Comparison of ENCODE assay signal across 8 mouse cellular contexts in the genomic region with DNA sequence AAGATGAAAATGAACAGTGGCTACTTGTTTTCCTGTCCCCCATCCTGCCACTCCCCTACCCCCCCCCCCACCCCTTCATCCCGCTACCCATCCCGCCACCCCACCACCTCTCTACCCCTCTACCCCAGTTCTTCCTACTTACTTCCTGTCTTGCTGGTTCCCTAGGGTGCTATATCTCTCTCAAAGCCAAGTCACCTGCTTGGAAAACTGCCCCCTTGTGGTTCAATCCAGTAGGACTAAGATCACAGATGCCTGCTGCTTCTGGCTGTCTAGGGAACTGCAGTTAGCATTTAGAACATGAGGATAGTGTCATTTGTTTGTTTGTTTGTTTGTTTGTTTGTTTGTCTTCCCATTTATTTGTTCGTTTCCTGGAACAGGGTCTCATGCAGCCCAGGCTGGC.
DNase-seq lines count a peak whose midpoint lies in the region; ATAC-seq and TF ChIP-seq lines count a peak whose summit lies in the region.
"Had no signal": no experiment of that assay in that cellular context is flagged by ENCODE, and none has a peak within 500 bp of the region (broad histone marks: within the 10 kb centered on the region; RNA-seq: fewer than 3 reads in every experiment).

No protein-coding gene starts in this region.

- H3K4me3 ChIP-seq in hindbrain, embryonic 14.5 days (replicated peaks; ENCODE audit: low read length): no peak overlapping the region
- no peak overlapping the region for H3K4me3 ChIP-seq in hindbrain, embryonic 10.5 days
- no peak overlapping the region for H3K4me3 ChIP-seq in thymus, adult 2 months (ENCODE audit: control insufficient read depth, insufficient read depth, low read length)
- H3K4me3 ChIP-seq in embryonic facial prominence, embryonic 14.5 days (ENCODE audit: low read depth, low read length): no peak overlapping the region
- H3K4me3 ChIP-seq: myocyte had no signal

- 54% methylated on average over 3 of the region's 3 CpGs for WGBS in hindbrain, embryonic 14.5 days
- WGBS in hindbrain, embryonic 10.5 days: 42% methylated on average over 3 of the region's 3 CpGs
- 29% methylated on average over 3 of the region's 3 CpGs for WGBS in thymus, adult 2 months
- WGBS in embryonic facial prominence, embryonic 14.5 days: 38% methylated on average over 3 of the region's 3 CpGs

- H3K27ac ChIP-seq in hindbrain, embryonic 14.5 days: no peak overlapping the region
- H3K27ac ChIP-seq in hindbrain, embryonic 10.5 days: no peak overlapping the region
- H3K27ac ChIP-seq in thymus, adult 2 months (ENCODE audit: control insufficient read depth, insufficient read depth, low read length): no peak overlapping the region
- H3K27ac ChIP-seq in embryonic facial prominence, embryonic 14.5 days (replicated peaks; ENCODE audit: low read depth, low read length): no peak overlapping the region

- H3K27me3 ChIP-seq in hindbrain, embryonic 14.5 days (ENCODE audit: control insufficient read depth, insufficient read depth, low read length): no peaks in the 10 kb centered on the region
- H3K27me3 ChIP-seq in hindbrain, embryonic 10.5 days (ENCODE audit: insufficient read depth, poor library complexity, severe bottlenecking): no peaks in the 10 kb centered on the region
- no peaks in the 10 kb centered on the region for H3K27me3 ChIP-seq in thymus, adult 2 months (ENCODE audit: control insufficient read depth, insufficient read depth, low read length)
- no peaks in the 10 kb centered on the region for H3K27me3 ChIP-seq in embryonic facial prominence, embryonic 14.5 days (replicated peaks; ENCODE audit: control insufficient read depth, insufficient read depth, low read length)

- DNase-seq in hindbrain, embryonic 14.5 days (ENCODE audit: low spot score): peak; percentile 58
- no peak for DNase-seq in hindbrain, embryonic 10.5 days (ENCODE audit: low spot score)
- DNase-seq in thymus, adult 2 months: peak; percentile 43
- DNase-seq in thymus, adult 18-20 months: no peak
- peak; percentile 47 for DNase-seq in embryonic facial prominence, embryonic 14.5 days (ENCODE audit: low spot score)
- DNase-seq in retina, embryonic 14.5 days (ENCODE audit: low spot score): peak; percentile 74
- no peak for DNase-seq in ovary, postnatal 36 days (ENCODE audit: low spot score)

- H3K4me1 ChIP-seq in hindbrain, embryonic 14.5 days (replicated peaks; ENCODE audit: control insufficient read depth, insufficient read depth, low read length): 0 out of 2 replicates have a peak, but pooled peaks cover 4% of the 10 kb centered on the region
- no peaks in the 10 kb centered on the region for H3K4me1 ChIP-seq in hindbrain, embryonic 10.5 days (replicated peaks)
- no peaks in the 10 kb centered on the region; the same call in 1 of the 2 replicates for H3K4me1 ChIP-seq in thymus, adult 2 months (replicated peaks; ENCODE audit: control insufficient read depth, insufficient read depth, low read length)
- H3K4me1 ChIP-seq in embryonic facial prominence, embryonic 14.5 days (ENCODE audit: control insufficient read depth, insufficient read depth, low read length): no peaks in the 10 kb centered on the region

- no peak for ATAC-seq in hindbrain, embryonic 14.5 days (ENCODE audit: low FRiP score)
- no peak for ATAC-seq in embryonic facial prominence, embryonic 14.5 days (ENCODE audit: low read depth)

- no peaks in the 10 kb centered on the region for H3K9me3 ChIP-seq in hindbrain, embryonic 14.5 days (ENCODE audit: control insufficient read depth, low read length)
- H3K9me3 ChIP-seq in hindbrain, embryonic 10.5 days: peaks cover 8% of the 10 kb centered on the region
- no peaks in the 10 kb centered on the region for H3K9me3 ChIP-seq in embryonic facial prominence, embryonic 14.5 days (ENCODE audit: control insufficient read depth, low read length)

- H3K4me2 ChIP-seq in hindbrain, embryonic 14.5 days (replicated peaks): no peak overlapping the region
- no peak overlapping the region for H3K4me2 ChIP-seq in embryonic facial prominence, embryonic 14.5 days (ENCODE audit: low read depth, low read length)

- H3K36me3 ChIP-seq in hindbrain, embryonic 14.5 days (replicated peaks; ENCODE audit: control insufficient read depth, insufficient read depth): no peaks in the 10 kb centered on the region
- no peaks in the 10 kb centered on the region for H3K36me3 ChIP-seq in hindbrain, embryonic 10.5 days
- no peaks in the 10 kb centered on the region for H3K36me3 ChIP-seq in thymus, adult 2 months (ENCODE audit: control insufficient read depth, insufficient read depth, low read length)
- H3K36me3 ChIP-seq in embryonic facial prominence, embryonic 14.5 days (ENCODE audit: control insufficient read depth, insufficient read depth, low read length): no peaks in the 10 kb centered on the region

- TF ChIP-seq CTCF in thymus, adult 2 months (IDR thresholded peaks at IDR 0.05; ENCODE audit: borderline replicate concordance, control insufficient read depth, extremely low read depth, insufficient read depth, low read length, poor library complexity): no peak

- H3K9ac ChIP-seq in hindbrain, embryonic 14.5 days: no peak overlapping the region
- no peak overlapping the region for H3K9ac ChIP-seq in embryonic facial prominence, embryonic 14.5 days (ENCODE audit: low read depth, low read length)

- TF ChIP-seq POLR2A in thymus, adult 2 months (IDR thresholded peaks at IDR 0.05; ENCODE audit: control insufficient read depth, extremely low read depth, insufficient read depth, low read length, poor library complexity): no peak

Comparison
In these comparisons a context has a peak if more than half of its experiments do, and no peak if none do; other contexts are left out.
1. DNase-seq: peak in hindbrain, embryonic 14.5 days (single experiment), thymus, adult 2 months (single experiment), embryonic facial prominence, embryonic 14.5 days (single experiment) and retina, embryonic 14.5 days (single experiment); none in hindbrain, embryonic 10.5 days (single experiment), thymus, adult 18-20 months (0 of 2) and ovary, postnatal 36 days (single experiment).